In the genomic region with DNA sequence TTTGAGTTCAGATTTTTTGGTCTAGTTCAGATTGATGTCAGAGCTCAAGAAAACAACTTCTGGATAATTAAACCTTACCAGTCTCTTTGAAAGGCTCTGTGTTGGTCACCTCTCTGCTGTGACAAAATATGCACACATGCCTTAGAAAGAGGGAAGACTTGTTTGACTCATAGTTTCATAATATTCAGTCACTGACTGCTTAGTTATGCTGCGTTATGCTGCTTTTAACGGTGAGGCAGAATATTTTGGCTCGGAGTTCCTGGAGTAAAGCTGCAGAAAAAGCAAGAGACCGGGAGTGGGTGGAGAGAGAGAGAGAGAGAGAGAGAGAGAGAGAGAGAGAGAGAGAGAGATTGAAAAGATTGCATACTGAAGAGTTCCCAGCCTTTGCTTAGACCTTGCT, we compare ENCODE assay signal across 43 mouse cellular contexts. TPM values are rescaled to one million over a fixed set of nuclear protein-coding genes. Genes with fewer than 3 reads are reported as not detected.
A peak's percentile ranks its signal among the peaks of the same experiment; 100 is the strongest.
DNase-seq lines count a peak whose midpoint lies in the region; ATAC-seq and TF ChIP-seq lines count a peak whose summit lies in the region.
"Had no signal": no experiment of that assay in that cellular context is flagged by ENCODE, and none has a peak within 500 bp of the region (broad histone marks: within the 10 kb centered on the region; RNA-seq: fewer than 3 reads in every experiment).

No protein-coding gene starts in this region.

- H3K4me3 ChIP-seq in hindbrain, postnatal 0 days (ENCODE audit: low read length), result no peak overlapping the region
- no peak overlapping the region for H3K4me3 ChIP-seq in hindbrain, embryonic 11.5 days (ENCODE audit: low read depth, low read length)
- no peak overlapping the region for H3K4me3 ChIP-seq in CH12.LX (replicated peaks in 1 of 3; ENCODE audit: low read depth in 2 of 3, low read length in 2 of 3, poor library complexity in 1 of 3)
- no peak overlapping the region for H3K4me3 ChIP-seq in brown adipose tissue, adult 24 weeks (ENCODE audit: insufficient read depth, low read depth, low read length)
- H3K4me3 ChIP-seq: erythroblast, embryonic 14.5 days; forebrain, embryonic 12.5 days; heart, embryonic 10.5 days; hindbrain, embryonic 15.5 days; kidney, embryonic 15.5 days; limb, embryonic 13.5 days; lung, embryonic 15.5 days; myocyte; neural tube, embryonic 12.5 days; stomach, embryonic 15.5 days had no signal

- H3K79me2 ChIP-seq in CH12.LX (replicated peaks; ENCODE audit: control insufficient read depth, extremely low read depth, insufficient read depth, poor library complexity, severe bottlenecking), result no peaks in the 10 kb centered on the region

- no peak for TF ChIP-seq EP300 in CH12.LX (IDR thresholded peaks at IDR 0.05; ENCODE audit: low read length)

- dilution Hi-C loops in CH12.LX (cut with MboI; ENCODE audit: extremely low pct_ligation_motif_present, extremely low pct_unique_long_range_greater_than_20kb, low sequenced_read_pairs), result no loop called here

- in situ Hi-C loops in CH12.LX (cut with MboI; ENCODE audit: low pct_ligation_motif_present, low pct_unique_long_range_greater_than_20kb, low sequenced_read_pairs), result no loop called here

- H3K4me1 ChIP-seq in hindbrain, postnatal 0 days (ENCODE audit: insufficient read depth, low read length), result no peaks in the 10 kb centered on the region
- H3K4me1 ChIP-seq in hindbrain, embryonic 11.5 days (replicated peaks; ENCODE audit: control insufficient read depth, insufficient read depth, low read length), result no peaks in the 10 kb centered on the region
- peaks cover 11 to 18% of the 10 kb centered on the region in 2 experiments for H3K4me1 ChIP-seq in CH12.LX (ENCODE audit: control insufficient read depth in 1 of 2, insufficient read depth in 2 of 2)
- H3K4me1 ChIP-seq in brown adipose tissue, adult 24 weeks (ENCODE audit: control insufficient read depth, insufficient read depth, insufficient read length, low read length), result peaks cover 10% of the 10 kb centered on the region
- H3K4me1 ChIP-seq: forebrain, embryonic 12.5 days; hindbrain, embryonic 15.5 days; kidney, embryonic 15.5 days; limb, embryonic 13.5 days; neural tube, embryonic 12.5 days; stomach, embryonic 15.5 days had no signal

- no peaks in the 10 kb centered on the region for H3K27me3 ChIP-seq in hindbrain, postnatal 0 days (ENCODE audit: insufficient read depth, low read length)
- H3K27me3 ChIP-seq in hindbrain, embryonic 11.5 days (ENCODE audit: control insufficient read depth, insufficient read depth, low read length), result no peaks in the 10 kb centered on the region
- H3K27me3 ChIP-seq in CH12.LX (replicated peaks), result no peaks in the 10 kb centered on the region
- H3K27me3 ChIP-seq: forebrain, embryonic 12.5 days; hindbrain, embryonic 15.5 days; kidney, embryonic 15.5 days; limb, embryonic 13.5 days; lung, embryonic 15.5 days; neural tube, embryonic 12.5 days; stomach, embryonic 15.5 days had no signal

- DNase-seq in frontal cortex, postnatal 14 days (ENCODE audit: low spot score in 2 of 2), result no peak
- no peak for DNase-seq in hindbrain, postnatal 0 days (ENCODE audit: low spot score)
- no peak for DNase-seq in hindbrain, embryonic 11.5 days (ENCODE audit: low spot score)
- DNase-seq in CH12.LX (ENCODE audit: extremely low read depth), result no peak
- no peak for DNase-seq in urinary bladder, postnatal 25 days (ENCODE audit: low spot score)
- DNase-seq in cerebellum, adult 11-12 months, result no peak
- DNase-seq: adrenal gland, adult 8-10 months; cerebellum, adult 18-20 months; cerebellum, postnatal 10 days; kidney, adult 18-20 months; kidney, postnatal 25 days; lung, postnatal 36 days; right cerebral cortex, postnatal 14 days had no signal

- no peak for TF ChIP-seq POLR2A in CH12.LX (IDR thresholded peaks at IDR 0.05; ENCODE audit: low read depth, low read length)

- no peaks in the 10 kb centered on the region for H3K9me3 ChIP-seq in hindbrain, postnatal 0 days (ENCODE audit: low read length)
- no peaks in the 10 kb centered on the region for H3K9me3 ChIP-seq in hindbrain, embryonic 11.5 days (ENCODE audit: control insufficient read depth, low read length)
- no peaks in the 10 kb centered on the region for H3K9me3 ChIP-seq in CH12.LX (replicated peaks; ENCODE audit: low read length)
- H3K9me3 ChIP-seq: forebrain, embryonic 12.5 days; heart, embryonic 10.5 days; hindbrain, embryonic 15.5 days; kidney, embryonic 15.5 days; limb, embryonic 13.5 days; lung, embryonic 15.5 days; neural tube, embryonic 12.5 days; stomach, embryonic 15.5 days had no signal

- no peak for TF ChIP-seq RAD21 in CH12.LX (IDR thresholded peaks at IDR 0.05; ENCODE audit: low read depth, low read length)

- WGBS in hindbrain, postnatal 0 days, result 68% methylated on average over 4 of the region's 4 CpGs
- WGBS in hindbrain, embryonic 11.5 days, result 90% methylated on average over 4 of the region's 4 CpGs

- no peak for TF ChIP-seq CTCF in hindbrain, postnatal 0 days (IDR thresholded peaks at IDR 0.05; ENCODE audit: low read depth)
- no peak for TF ChIP-seq CTCF in CH12.LX (conservative IDR thresholded peaks at IDR 0.05 in 1 of 2, IDR thresholded peaks at IDR 0.05 in 1 of 2; ENCODE audit: low read depth in 2 of 2, low read length in 2 of 2)

- ATAC-seq in frontal cortex, adult (ENCODE audit: low TSS enrichment), result peak; percentile 76
- no peak for ATAC-seq in hindbrain, postnatal 0 days
- ATAC-seq in hindbrain, embryonic 11.5 days (ENCODE audit: low FRiP score), result no peak
- ATAC-seq: activated CD4-positive, CD25-positive, alpha-beta regulatory T cell, adult 4 months; midbrain, embryonic 16.5 days had no signal

- no peak overlapping the region for H3K9ac ChIP-seq in hindbrain, postnatal 0 days (replicated peaks; ENCODE audit: low read length)
- H3K9ac ChIP-seq in hindbrain, embryonic 11.5 days (ENCODE audit: low read depth, low read length), result no peak overlapping the region
- H3K9ac ChIP-seq in CH12.LX (ENCODE audit: insufficient read depth, low read depth), result 0 out of 2 replicates have a peak overlapping the region, but pooled peaks have one; percentile 3
- H3K9ac ChIP-seq: forebrain, embryonic 12.5 days; hindbrain, embryonic 15.5 days; kidney, embryonic 15.5 days; limb, embryonic 13.5 days; lung, embryonic 15.5 days; neural tube, embryonic 12.5 days; stomach, embryonic 15.5 days had no signal

- H3K36me3 ChIP-seq in hindbrain, postnatal 0 days (ENCODE audit: insufficient read depth, low read length), result no peaks in the 10 kb centered on the region
- no peaks in the 10 kb centered on the region for H3K36me3 ChIP-seq in hindbrain, embryonic 11.5 days (ENCODE audit: control insufficient read depth, insufficient read depth, low read length)
- no peaks in the 10 kb centered on the region for H3K36me3 ChIP-seq in CH12.LX (replicated peaks in 1 of 2; ENCODE audit: control insufficient read depth in 1 of 2, insufficient read depth in 1 of 2, low read length in 1 of 2)
- H3K36me3 ChIP-seq: forebrain, embryonic 12.5 days; heart, embryonic 10.5 days; hindbrain, embryonic 15.5 days; kidney, embryonic 15.5 days; limb, embryonic 13.5 days; lung, embryonic 15.5 days; neural tube, embryonic 12.5 days; stomach, embryonic 15.5 days had no signal

- H3K27ac ChIP-seq in hindbrain, postnatal 0 days, result 0 out of 2 replicates have a peak overlapping the region, but pooled peaks have one; percentile 3
- H3K27ac ChIP-seq in hindbrain, embryonic 11.5 days (ENCODE audit: low read depth, low read length), result no peak overlapping the region
- no peak overlapping the region for H3K27ac ChIP-seq in CH12.LX (ENCODE audit: insufficient read depth, low read depth)
- H3K27ac ChIP-seq in brown adipose tissue, adult 24 weeks (replicated peaks; ENCODE audit: low read depth, low read length), result peak overlapping the region; percentile 44
- H3K27ac ChIP-seq: forebrain, embryonic 12.5 days; heart, embryonic 10.5 days; hindbrain, embryonic 15.5 days; kidney, embryonic 15.5 days; limb, embryonic 13.5 days; lung, embryonic 15.5 days; neural tube, embryonic 12.5 days; stomach, embryonic 15.5 days had no signal

- H3K4me2 ChIP-seq in hindbrain, postnatal 0 days (ENCODE audit: low read depth, low read length), result no peak overlapping the region
- H3K4me2 ChIP-seq in hindbrain, embryonic 11.5 days (replicated peaks; ENCODE audit: low read depth, low read length), result no peak overlapping the region
- peak overlapping the region; percentile 22 for H3K4me2 ChIP-seq in CH12.LX (ENCODE audit: insufficient read depth, low read depth, poor library complexity, severe bottlenecking)
- H3K4me2 ChIP-seq: forebrain, embryonic 12.5 days; hindbrain, embryonic 15.5 days; kidney, embryonic 15.5 days; limb, embryonic 13.5 days; liver, embryonic 11.5 days; lung, embryonic 15.5 days; midbrain, embryonic 11.5 days; neural tube, embryonic 12.5 days; stomach, embryonic 15.5 days had no signal

RNA-seq across cellular contexts. Expression of gene 9230104L09Rik, which starts 3.8 kb away (rescaled TPM):
- total RNA-seq in hindbrain, postnatal 0 days (2014; rRNA removed), result not detected in 2 replicates
- not detected in 2 replicates for polyA plus RNA-seq in hindbrain, postnatal 0 days (2015; fragmentation: Nextera tagmentation; extraction: Ambion mirVana)
- polyA plus RNA-seq in hindbrain, embryonic 11.5 days (2014; fragmentation: Nextera tagmentation; extraction: Ambion mirVana), result not detected in 2 replicates
- total RNA-seq in CH12.LX (2012; rRNA removed) (not detected in 2 replicates), CH12.LX (2014; rRNA removed) (not detected in 2 replicates)
- polyA plus RNA-seq in CH12.LX (2012; ENCODE audit: insufficient read length, low read depth), result not detected in 2 replicates
- 2.5 TPM in 1 of 2 replicates, not detected in the other for polyA plus RNA-seq in brown adipose tissue, adult 24 weeks (2012; ENCODE audit: insufficient read depth, insufficient read length, missing spikeins)
- total RNA-seq: adrenal gland, adult 8-10 months; common myeloid progenitor, adult 5-6 weeks; gastrocnemius, postnatal 4 days; hematopoietic stem cell, adult 5-6 weeks; layer of hippocampus, adult 18-20 months; layer of hippocampus, postnatal 25 days; left cerebral cortex, postnatal 10 days; megakaryocyte, adult 5-6 weeks had no signal
- polyA plus RNA-seq: activated CD4-positive, CD25-positive, alpha-beta regulatory T cell, adult 4 months; embryonic facial prominence, embryonic 14.5 days; erythroblast, embryonic 14.5 days; forebrain, embryonic 12.5 days; heart, embryonic 10.5 days; hindbrain, embryonic 15.5 days; intestine, embryonic 14.5 days; kidney, embryonic 15.5 days; limb, embryonic 13.5 days; liver, embryonic 11.5 days; liver, embryonic 16.5 days; lung, embryonic 15.5 days; midbrain, embryonic 11.5 days; midbrain, embryonic 16.5 days; myocyte; neural tube, embryonic 12.5 days; small intestine, adult 2 months; stomach, embryonic 15.5 days had no signal

RNA-seq across cellular contexts. Expression of gene Cst3, which starts 14.5 kb away (rescaled TPM):
- 787 and 928 TPM in 2 replicates for total RNA-seq in hindbrain, postnatal 0 days (2014; rRNA removed)
- 1,585 and 1,721 TPM in 2 replicates for polyA plus RNA-seq in hindbrain, postnatal 0 days (2015; fragmentation: Nextera tagmentation; extraction: Ambion mirVana)
- polyA plus RNA-seq in hindbrain, embryonic 11.5 days (2014; fragmentation: Nextera tagmentation; extraction: Ambion mirVana), result 367 and 384 TPM in 2 replicates
- total RNA-seq in CH12.LX (2012; rRNA removed), result 228 and 231 TPM in 2 replicates
- total RNA-seq in CH12.LX (2014; rRNA removed), result 170 and 209 TPM in 2 replicates
- polyA plus RNA-seq in CH12.LX (2012; ENCODE audit: insufficient read length, low read depth), result 139 and 156 TPM in 2 replicates
- 1,454 and 1,867 TPM in 2 replicates for polyA plus RNA-seq in brown adipose tissue, adult 24 weeks (2012; ENCODE audit: insufficient read depth, insufficient read length, missing spikeins)

RNA-seq across cellular contexts. Expression of gene Cst9, which starts 26.0 kb away (rescaled TPM):
- not detected in 2 replicates for total RNA-seq in hindbrain, postnatal 0 days (2014; rRNA removed)
- not detected in 2 replicates for polyA plus RNA-seq in hindbrain, postnatal 0 days (2015; fragmentation: Nextera tagmentation; extraction: Ambion mirVana)
- not detected in 2 replicates for polyA plus RNA-seq in hindbrain, embryonic 11.5 days (2014; fragmentation: Nextera tagmentation; extraction: Ambion mirVana)
- total RNA-seq in CH12.LX (2012; rRNA removed) (not detected in 2 replicates), CH12.LX (2014; rRNA removed) (not detected in 2 replicates)
- not detected in 2 replicates for polyA plus RNA-seq in CH12.LX (2012; ENCODE audit: insufficient read length, low read depth)
- polyA plus RNA-seq in brown adipose tissue, adult 24 weeks (2012; ENCODE audit: insufficient read depth, insufficient read length, missing spikeins), result not detected in 2 replicates
- total RNA-seq: adrenal gland, adult 8-10 months; adrenal gland, postnatal 4 days; common myeloid progenitor, adult 5-6 weeks; gastrocnemius, adult 18-20 months; gastrocnemius, postnatal 4 days; hematopoietic stem cell, adult 5-6 weeks; layer of hippocampus, adult 18-20 months; layer of hippocampus, postnatal 25 days; left cerebral cortex, postnatal 10 days; megakaryocyte, adult 5-6 weeks had no signal
- polyA plus RNA-seq: activated CD4-positive, CD25-positive, alpha-beta regulatory T cell, adult 4 months; embryonic facial prominence, embryonic 14.5 days; erythroblast, embryonic 14.5 days; forebrain, embryonic 12.5 days; hindbrain, embryonic 15.5 days; intestine, embryonic 14.5 days; kidney, embryonic 15.5 days; limb, embryonic 13.5 days; liver, embryonic 11.5 days; liver, embryonic 16.5 days; midbrain, embryonic 11.5 days; midbrain, embryonic 16.5 days; myocyte; neural tube, embryonic 12.5 days; small intestine, adult 2 months; stomach, embryonic 15.5 days had no signal

RNA-seq across cellular contexts. Expression of gene Cst13, which starts 41.1 kb away (rescaled TPM):
- not detected in 2 replicates for total RNA-seq in hindbrain, postnatal 0 days (2014; rRNA removed)
- not detected in 2 replicates for polyA plus RNA-seq in hindbrain, postnatal 0 days (2015; fragmentation: Nextera tagmentation; extraction: Ambion mirVana)
- not detected in 2 replicates for polyA plus RNA-seq in hindbrain, embryonic 11.5 days (2014; fragmentation: Nextera tagmentation; extraction: Ambion mirVana)
- total RNA-seq in CH12.LX (2012; rRNA removed) (not detected in 2 replicates), CH12.LX (2014; rRNA removed) (not detected in 2 replicates)
- polyA plus RNA-seq in CH12.LX (2012; ENCODE audit: insufficient read length, low read depth), result not detected in 2 replicates
- polyA plus RNA-seq in brown adipose tissue, adult 24 weeks (2012; ENCODE audit: insufficient read depth, insufficient read length, missing spikeins), result not detected in 2 replicates
- total RNA-seq: common myeloid progenitor, adult 5-6 weeks; gastrocnemius, adult 18-20 months; gastrocnemius, postnatal 4 days; hematopoietic stem cell, adult 5-6 weeks; layer of hippocampus, adult 18-20 months; layer of hippocampus, postnatal 25 days; left cerebral cortex, postnatal 10 days; megakaryocyte, adult 5-6 weeks had no signal
- polyA plus RNA-seq: activated CD4-positive, CD25-positive, alpha-beta regulatory T cell, adult 4 months; embryonic facial prominence, embryonic 14.5 days; erythroblast, embryonic 14.5 days; forebrain, embryonic 12.5 days; heart, embryonic 10.5 days; heart, embryonic 16.5 days; hindbrain, embryonic 15.5 days; intestine, embryonic 14.5 days; kidney, embryonic 15.5 days; limb, embryonic 13.5 days; liver, embryonic 11.5 days; liver, embryonic 16.5 days; lung, embryonic 15.5 days; midbrain, embryonic 11.5 days; midbrain, embryonic 16.5 days; myocyte; neural tube, embryonic 12.5 days; small intestine, adult 2 months; stomach, embryonic 15.5 days had no signal

Comparison
In these comparisons a context has a peak if more than half of its experiments do, and no peak if none do; other contexts are left out.
1. H3K27ac ChIP-seq: peak in hindbrain, postnatal 0 days (single experiment) and brown adipose tissue, adult 24 weeks (single experiment); none in hindbrain, embryonic 11.5 days (single experiment) and CH12.LX (single experiment).